Mouse (Mus musculus) MEL (cell line): Measurements from ENCODE around the gene Myo1h. TPM values are rescaled to one million over a fixed set of nuclear protein-coding genes. Genes with fewer than 3 reads are reported as not detected.

Experiments used
- DNase-seq: peaks from one replicate; pipeline ENCODE4 v3.0.0; 2011; ENCODE audit warnings: low read depth, low spot score
- H3K27ac ChIP-seq: 2 replicates; pipeline ENCODE4 v1.5.1; 2012; ENCODE audit warnings: low read depth, mild to moderate bottlenecking, control low read depth, low read length, moderate library complexity; ENCODE audit not compliant: control insufficient read depth
- H3K27me3 ChIP-seq, 2 experiments: fragments of 150-350 bp in 1 of 2; sonication (generic) in 1 of 2; 2 replicates each; pipeline ENCODE4 v1.6.1; 2012; ENCODE audit warnings: low read length in 2 of 2, mild to moderate bottlenecking in 2 of 2, improper control_type of control experiment in 1 of 2, moderate library complexity in 1 of 2; ENCODE audit not compliant: insufficient read depth in 2 of 2, control insufficient read depth in 1 of 2
- H3K36me3 ChIP-seq, 2 experiments: 2 replicates each; pipeline ENCODE4 v1.6.1; 2012 to 2014; ENCODE audit warnings: low read length in 2 of 2, improper control_type of control experiment in 1 of 2, inconsistent platforms in 1 of 2, mild to moderate bottlenecking in 1 of 2; ENCODE audit not compliant: insufficient read depth in 2 of 2, control insufficient read depth in 1 of 2
- H3K4me1 ChIP-seq, 2 experiments: fragments of 150-350 bp in 1 of 2; sonication (generic) in 1 of 2; 2 replicates each; pipeline ENCODE4 v1.6.1; 2012; ENCODE audit warnings: low read length in 2 of 2, improper control_type of control experiment in 1 of 2, mild to moderate bottlenecking in 1 of 2; ENCODE audit not compliant: insufficient read depth in 2 of 2, control insufficient read depth in 1 of 2
- H3K4me3 ChIP-seq, 2 experiments: fragments of 150-350 bp in 1 of 2; sonication (generic) in 1 of 2; 2 replicates each; pipeline ENCODE4 v1.5.1; 2012; ENCODE audit warnings: low read depth in 2 of 2, low read length in 2 of 2, mild to moderate bottlenecking in 2 of 2, moderate library complexity in 2 of 2, control low read depth in 1 of 2, improper control_type of control experiment in 1 of 2; ENCODE audit not compliant: control insufficient read depth in 1 of 2, insufficient read depth in 1 of 2
- H3K79me2 ChIP-seq: 2 replicates; pipeline ENCODE4 v1.6.1; 2012; ENCODE audit warnings: mild to moderate bottlenecking, low read length, moderate library complexity; ENCODE audit not compliant: control insufficient read depth, poor library complexity, insufficient read depth
- H3K9ac ChIP-seq: 2 replicates; pipeline ENCODE4 v1.6.1; 2012; ENCODE audit warnings: low read depth, mild to moderate bottlenecking, control low read depth, low read length, moderate library complexity; ENCODE audit not compliant: control insufficient read depth, poor library complexity, severe bottlenecking
- H3K9me3 ChIP-seq: fragments of 150-350 bp; sonication (generic); replicated peaks from 2 replicates; pipeline ENCODE4 v1.6.1; 2012; ENCODE audit warnings: mild to moderate bottlenecking, low read length, improper control_type of control experiment, moderate library complexity; ENCODE audit not compliant: insufficient read depth
- BHLHE40 ChIP-seq: IDR thresholded peaks from 2 replicates; pipeline ENCODE4 v1.6.1; 2012; ENCODE audit warnings: low read depth, mild to moderate bottlenecking, inconsistent platforms, low read length, improper control_type of control experiment, borderline replicate concordance
- CHD2 ChIP-seq: IDR thresholded peaks from 2 replicates; pipeline ENCODE4 v1.6.1; 2011; ENCODE audit warnings: low read length, improper control_type of control experiment
- CTCF ChIP-seq, 3 experiments: IDR thresholded peaks in 2 of 3; conservative IDR thresholded peaks in 1 of 3; 2 replicates each; pipeline ENCODE4 v1.5.1; 2011 to 2012; ENCODE audit warnings: low read length in 3 of 3, low read depth in 2 of 3, mild to moderate bottlenecking in 2 of 3, improper control_type of control experiment in 1 of 3, inconsistent platforms in 1 of 3, mixed read lengths in 1 of 3, moderate library complexity in 1 of 3; ENCODE audit not compliant: control insufficient read depth in 1 of 3, insufficient read depth in 1 of 3, poor library complexity in 1 of 3, severe bottlenecking in 1 of 3
- E2F4 ChIP-seq: IDR thresholded peaks from 2 replicates; pipeline ENCODE4 v1.6.1; 2011; ENCODE audit warnings: low read depth, low read length, improper control_type of control experiment, borderline replicate concordance
- ELF1 ChIP-seq: IDR thresholded peaks from 2 replicates; pipeline ENCODE4 v1.6.1; 2014; ENCODE audit warnings: low read depth, mild to moderate bottlenecking, inconsistent platforms, low read length, improper control_type of control experiment, moderate library complexity
- ETS1 ChIP-seq: IDR thresholded peaks from 2 replicates; pipeline ENCODE4 v1.6.1; 2012; ENCODE audit warnings: low read depth, mild to moderate bottlenecking, inconsistent platforms, low read length, improper control_type of control experiment, moderate library complexity
- GABPA ChIP-seq: IDR thresholded peaks from 2 replicates; pipeline ENCODE4 v1.6.1; 2012; ENCODE audit warnings: low read depth, mild to moderate bottlenecking, inconsistent platforms, low read length, improper control_type of control experiment, moderate library complexity
- GATA1 ChIP-seq: IDR thresholded peaks from 2 replicates; pipeline ENCODE4 v1.6.1; 2011; ENCODE audit warnings: low read depth, low read length, improper control_type of control experiment
- MAFK ChIP-seq: IDR thresholded peaks from 2 replicates; pipeline ENCODE4 v1.6.1; 2011; ENCODE audit warnings: low read depth, mild to moderate bottlenecking, low read length, improper control_type of control experiment, borderline replicate concordance
- MYB ChIP-seq: IDR thresholded peaks from 2 replicates; pipeline ENCODE4 v1.6.1; 2011; ENCODE audit warnings: mild to moderate bottlenecking, low read depth, low read length, improper control_type of control experiment
- RAD21 ChIP-seq: IDR thresholded peaks from 2 replicates; pipeline ENCODE4 v1.6.1; 2011; ENCODE audit warnings: mild to moderate bottlenecking, low read depth, low read length, improper control_type of control experiment
- RCOR1 ChIP-seq: IDR thresholded peaks from 2 replicates; pipeline ENCODE4 v1.6.1; 2012; ENCODE audit warnings: low read depth, mild to moderate bottlenecking, inconsistent platforms, low read length, improper control_type of control experiment
- SIN3A ChIP-seq: IDR thresholded peaks from 2 replicates; pipeline ENCODE4 v1.6.1; 2012; ENCODE audit warnings: low read length, improper control_type of control experiment, inconsistent platforms
- USF2 ChIP-seq, 2 experiments: IDR thresholded peaks; 2 replicates each; pipeline ENCODE4 v1.6.1; 2011 to 2012; ENCODE audit warnings: improper control_type of control experiment in 2 of 2, low read length in 2 of 2, borderline replicate concordance in 1 of 2, inconsistent platforms in 1 of 2, low read depth in 1 of 2, mild to moderate bottlenecking in 1 of 2; ENCODE audit not compliant: insufficient read depth in 1 of 2
- ZC3H11A ChIP-seq: IDR thresholded peaks from 2 replicates; pipeline ENCODE4 v1.6.1; 2012; ENCODE audit warnings: low read depth, mild to moderate bottlenecking, inconsistent platforms, low read length, improper control_type of control experiment
- ZMIZ1 ChIP-seq: IDR thresholded peaks from 2 replicates; pipeline ENCODE4 v1.6.1; 2012; ENCODE audit warnings: low read depth, mild to moderate bottlenecking, inconsistent platforms, low read length, improper control_type of control experiment, moderate library complexity
- ZNF384 ChIP-seq: IDR thresholded peaks from 2 replicates; pipeline ENCODE4 v1.6.1; 2012; ENCODE audit warnings: low read depth, mild to moderate bottlenecking, inconsistent platforms, low read length, improper control_type of control experiment
- polyA plus RNA-seq, 2 experiments: library from polyadenylated mRNA; stranded (reverse) in 1 of 2; unstranded in 1 of 2; fragments of >175 nt in 1 of 2; fragments of >200 nt in 1 of 2; gene quantifications; 2 replicates each; pipeline versions ENCODE4 v1.2.1 to v1.2.4; 2012; ENCODE audit warnings: low replicate concordance in 2 of 2, low read depth in 1 of 2; ENCODE audit not compliant: insufficient read length in 2 of 2, insufficient read depth in 1 of 2, missing spikeins in 1 of 2
- total RNA-seq: library from RNA; depleted of rRNA; stranded (reverse); fragments of 300-350 nt; gene quantifications from 2 replicates; pipeline ENCODE4 v1.2.3, GENCODE M21; 2012

Gene Myo1h
- total and polyA plus RNA-seq, 3 experiments: 0.33 to 4.6 TPM; not detected in 1

- H3K27ac ChIP-seq: no peak overlapping the region
- no peak for TF ChIP-seq E2F4
- TF ChIP-seq GABPA: no peak
- TF ChIP-seq ZNF384: no peak
- no peak for TF ChIP-seq ETS1
- TF ChIP-seq ZMIZ1: no peak
- TF ChIP-seq USF2 (IDR thresholded peaks at IDR 0.05; ENCODE audit: borderline replicate concordance in 1 of 2, insufficient read depth in 1 of 2, low read depth in 1 of 2, low read length in 2 of 2): no peak
- TF ChIP-seq CHD2: no peak
- no peak for TF ChIP-seq MAFK
- TF ChIP-seq RAD21: no peak
- TF ChIP-seq GATA1: no peak
- no peak for TF ChIP-seq MYB
- TF ChIP-seq SIN3A: no peak
- no peak for TF ChIP-seq CTCF (IDR thresholded peaks at IDR 0.05 in 2 of 3, conservative IDR thresholded peaks at IDR 0.05 in 1 of 3; ENCODE audit: control insufficient read depth in 1 of 3, insufficient read depth in 1 of 3, low read depth in 2 of 3, low read length in 3 of 3, poor library complexity in 1 of 3, severe bottlenecking in 1 of 3)
- H3K36me3 ChIP-seq: peaks cover under 1 to 7% of the 10 kb centered on the region in 2 experiments; a peak in 3 of 4 replicates
- no peaks in the 10 kb centered on the region for H3K27me3 ChIP-seq
- H3K9me3 ChIP-seq: no peaks in the 10 kb centered on the region
- H3K9ac ChIP-seq: no peak overlapping the region
- peaks cover 2 to 10% of the 10 kb centered on the region in 2 experiments for H3K4me1 ChIP-seq
- no peak overlapping the region for H3K4me3 ChIP-seq
- DNase-seq: no peak
- H3K79me2 ChIP-seq: peaks cover 39% of the 10 kb centered on the region
These were observed 95.5 kb downstream of the Myo1h start for GRCm38 (mm10) chr5:114384448-114384847.

GRCm38 (mm10) chr5:114393169-114393568 lies 104.2 kb downstream of the Myo1h start:
- no peak overlapping the region for H3K27ac ChIP-seq
- H3K4me3 ChIP-seq: no peak overlapping the region
- peaks cover 0 to 2% of the 10 kb centered on the region in 2 experiments; a peak in 2 of 4 replicates for H3K36me3 ChIP-seq
- no peak for TF ChIP-seq RCOR1
- no peak for TF ChIP-seq CTCF (IDR thresholded peaks at IDR 0.05 in 2 of 3, conservative IDR thresholded peaks at IDR 0.05 in 1 of 3; ENCODE audit: control insufficient read depth in 1 of 3, insufficient read depth in 1 of 3, low read depth in 2 of 3, low read length in 3 of 3, poor library complexity in 1 of 3, severe bottlenecking in 1 of 3)
- no peak for TF ChIP-seq ZC3H11A
- TF ChIP-seq BHLHE40: no peak
- TF ChIP-seq ELF1: no peak
- TF ChIP-seq, all 39 proteins: peak for 0
- H3K79me2 ChIP-seq: no peaks in the 10 kb centered on the region
- H3K9ac ChIP-seq: no peak overlapping the region
- H3K4me1 ChIP-seq: no peaks in the 10 kb centered on the region
- no peaks in the 10 kb centered on the region for H3K27me3 ChIP-seq
- no peak for DNase-seq
- H3K9me3 ChIP-seq: no peaks in the 10 kb centered on the region
